Mouse (Mus musculus) lung, adult 2 months (tissue): ENCODE results near the gene Gm10490.

Source experiments
- CTCF ChIP-seq: fragments of 200-500 bp; IDR thresholded peaks from 2 replicates; pipeline ENCODE4 v1.5.1; 2011; ENCODE audit warnings: mild to moderate bottlenecking, low read length, control low read depth; ENCODE audit not compliant: insufficient read depth
- POLR2A ChIP-seq: fragments of 200-500 bp; IDR thresholded peaks from 2 replicates; pipeline ENCODE4 v1.6.1; 2011; ENCODE audit warnings: low read depth, mild to moderate bottlenecking, control low read depth, low read length, borderline replicate concordance; ENCODE audit errors: extremely low read depth

DNA sequence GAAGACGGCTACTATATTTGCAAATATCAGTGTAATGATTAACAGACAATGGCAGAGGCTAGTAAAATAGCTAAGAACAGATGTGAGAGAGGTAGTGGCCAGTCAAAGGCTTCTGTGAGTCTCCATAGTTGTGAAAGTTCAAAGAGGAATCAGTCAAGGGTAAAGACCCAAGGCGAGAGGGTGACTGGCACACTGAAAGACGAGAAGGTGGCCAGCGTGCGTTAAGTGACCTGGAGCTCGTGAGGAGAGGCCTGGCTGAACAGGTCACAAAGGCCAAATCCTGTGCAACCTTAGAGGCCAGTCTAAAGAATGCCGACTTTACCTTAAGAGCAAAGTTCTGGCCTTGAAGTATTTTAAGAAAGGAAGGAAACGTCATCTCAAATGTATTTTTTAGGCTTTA lies 36.3 kb downstream of the Gm10490 start:
- no peak for TF ChIP-seq CTCF
- no peak for TF ChIP-seq POLR2A
